Mouse (Mus musculus) heart, embryonic 11.5 days (tissue): ENCODE results near the gene Vmn1r87. TPM values are rescaled to one million over a fixed set of nuclear protein-coding genes. Genes with fewer than 3 reads are reported as not detected.
"Not testable (repeated sequence)": the region's sequence is repeated elsewhere in the genome, so short reads cannot be mapped to it uniquely, and the experiment has no call there.

ENCODE experiments used
- ATAC-seq: fragments of 200-750 bp; cut with Nextera tagmentation; replicated peaks from 2 replicates; pipeline ENCODE4 v1.8.0; 2017; ENCODE audit warnings: moderate library complexity; ENCODE audit not compliant: insufficient number of reproducible peaks, low FRiP score, low TSS enrichment
- H3K27ac ChIP-seq: fragments of 300-500 bp; sonication (generic); 2 replicates; pipeline ENCODE4 v1.5.1; 2014; ENCODE audit warnings: mild to moderate bottlenecking, low read depth, low read length
- H3K27me3 ChIP-seq: fragments of 300-500 bp; sonication (generic); 2 replicates; pipeline ENCODE4 v1.6.1; 2014; ENCODE audit warnings: mild to moderate bottlenecking, low read length, mixed read lengths; ENCODE audit not compliant: control insufficient read depth, insufficient read depth
- H3K36me3 ChIP-seq: fragments of 300-500 bp; sonication (generic); 2 replicates; pipeline ENCODE4 v1.6.1; 2014; ENCODE audit warnings: mild to moderate bottlenecking, low read length, moderate library complexity, mixed read lengths; ENCODE audit not compliant: control insufficient read depth, insufficient read depth
- H3K4me1 ChIP-seq: fragments of 300-500 bp; sonication (generic); 2 replicates; pipeline ENCODE4 v1.6.1; 2014; ENCODE audit warnings: low read length; ENCODE audit not compliant: control insufficient read depth, insufficient read depth
- H3K4me2 ChIP-seq: fragments of 300-500 bp; sonication (generic); 2 replicates; pipeline ENCODE4 v1.6.1; 2014; ENCODE audit warnings: mild to moderate bottlenecking, moderate library complexity
- H3K4me3 ChIP-seq: fragments of 300-500 bp; sonication (generic); 2 replicates; pipeline ENCODE4 v1.5.1; 2014; ENCODE audit warnings: low read depth, low read length
- H3K9ac ChIP-seq: fragments of 300-500 bp; sonication (generic); 2 replicates; pipeline ENCODE4 v1.6.1; 2014; ENCODE audit warnings: mild to moderate bottlenecking, low read depth, low read length, moderate library complexity
- H3K9me3 ChIP-seq: fragments of 300-500 bp; sonication (generic); replicated peaks from 2 replicates; pipeline ENCODE4 v1.6.1; 2016; ENCODE audit warnings: low read length; ENCODE audit not compliant: control insufficient read depth
- WGBS: fragments of 180-500 bp; shearing (Covaris S2); extraction: QIAGEN DNeasy Blood & Tissue Kit; methylation state at CpG from one replicate; pipeline ENCODE4 v1.1.7; 2014; ENCODE audit not compliant: insufficient replicate concordance; 5-methylcytosine and 5-hydroxymethylcytosine counted together
- polyA plus RNA-seq: library from polyadenylated mRNA; unstranded; fragments of >200 nt; fragmentation: Nextera tagmentation; extraction: Ambion mirVana; gene quantifications from 2 replicates; pipeline ENCODE4 v1.2.1, GENCODE M21; 2014

Gene Vmn1r87
- polyA plus RNA-seq = not detected in 2 replicates

GRCm38 (mm10) chr7:13140057-13140456, at the start of gene Vmn1r87:
Vmn1r87 (minus strand) TSS chr7:13140157.
- no peaks in the 10 kb centered on the region for H3K9me3 ChIP-seq
- no peak within 1 kb of the TSS for H3K4me2 ChIP-seq
- H3K27ac ChIP-seq = no peak within 1 kb of the TSS
- H3K4me1 ChIP-seq = no peaks in the 10 kb centered on the region
- 71% methylated on average over 1 of the region's 1 CpGs for WGBS
- no peak for ATAC-seq
- no peak within 1 kb of the TSS for H3K9ac ChIP-seq
- H3K36me3 ChIP-seq = no peaks in the 10 kb centered on the region
- H3K4me3 ChIP-seq = no peak within 1 kb of the TSS
- H3K27me3 ChIP-seq = no peaks in the 10 kb centered on the region

GRCm38 (mm10) chr7:13159268-13159667, 19.3 kb upstream of the Vmn1r87 start, which contains the start of gene Vmn1r88:
Vmn1r88 (plus strand) TSS chr7:13159568.
- H3K9me3 ChIP-seq = no peaks in the 10 kb centered on the region
- no peak for ATAC-seq
- H3K9ac ChIP-seq = no peak within 1 kb of the TSS
- H3K36me3 ChIP-seq = no peaks in the 10 kb centered on the region
- no peak within 1 kb of the TSS for H3K4me3 ChIP-seq
- no peak within 1 kb of the TSS for H3K4me2 ChIP-seq
- H3K4me1 ChIP-seq = no peaks in the 10 kb centered on the region
- no peak within 1 kb of the TSS for H3K27ac ChIP-seq
- H3K27me3 ChIP-seq = no peaks in the 10 kb centered on the region

- no peaks in the 10 kb centered on the region for H3K4me1 ChIP-seq
- H3K4me3 ChIP-seq = no peak overlapping the region
- no peak overlapping the region for H3K27ac ChIP-seq
- no peak overlapping the region for H3K4me2 ChIP-seq
- no peaks in the 10 kb centered on the region for H3K9me3 ChIP-seq
- H3K36me3 ChIP-seq = no peaks in the 10 kb centered on the region
- H3K27me3 ChIP-seq = no peaks in the 10 kb centered on the region
- ATAC-seq = no peak
- no peak overlapping the region for H3K9ac ChIP-seq
These were observed 2.6 kb downstream of the Vmn1r87 start for GRCm38 (mm10) chr7:13137340-13137739.

- no peak for ATAC-seq
- Histone ChIP-seq H3K4me1 (no peaks in the 10 kb centered on the region), H3K9me3 (no peaks in the 10 kb centered on the region), H3K36me3 (no peaks in the 10 kb centered on the region), H3K4me3 (no peak overlapping the region), H3K9ac (no peak overlapping the region), H3K4me2 (no peak overlapping the region), H3K27me3 (no peaks in the 10 kb centered on the region), H3K27ac (no peak overlapping the region)
- 89% methylated on average over 2 of the region's 2 CpGs for WGBS
These were observed 8.1 kb downstream of the Vmn1r87 start for GRCm38 (mm10) chr7:13131856-13132255.

GRCm38 (mm10) chr7:13123554-13124153, 16.3 kb downstream of the Vmn1r87 start:
- H3K9me3 ChIP-seq, H3K9ac ChIP-seq, H3K4me1 ChIP-seq, H3K36me3 ChIP-seq, H3K27ac ChIP-seq, H3K27me3 ChIP-seq: not testable (repeated sequence)
- 2% methylated on average over 13 of the region's 34 CpGs for WGBS
- H3K4me2 ChIP-seq = peak overlapping the region; percentile 45
- ATAC-seq = peak; percentile 91
- H3K4me3 ChIP-seq = peak overlapping the region; percentile 22; the same call in 1 of the 2 replicates

- no peaks in the 10 kb centered on the region for H3K27me3 ChIP-seq
- no peak within 1 kb of the TSS for H3K9ac ChIP-seq
- no peak for ATAC-seq
- no peaks in the 10 kb centered on the region for H3K9me3 ChIP-seq
- no peak within 1 kb of the TSS for H3K4me2 ChIP-seq
- no peaks in the 10 kb centered on the region for H3K4me1 ChIP-seq
- H3K27ac ChIP-seq = no peak within 1 kb of the TSS
- no peaks in the 10 kb centered on the region for H3K36me3 ChIP-seq
- H3K4me3 ChIP-seq = no peak within 1 kb of the TSS
These were observed 20.1 kb downstream of the Vmn1r87 start, which contains the start of gene Vmn1r86 for GRCm38 (mm10) chr7:13119817-13120216. Vmn1r86 (minus strand) TSS chr7:13119917.

- H3K9me3 ChIP-seq = no peaks in the 10 kb centered on the region
- H3K27me3 ChIP-seq = no peaks in the 10 kb centered on the region
- H3K4me2 ChIP-seq = no peak within 1 kb of the TSS
- 55% methylated on average over 3 of the region's 3 CpGs for WGBS
- ATAC-seq = no peak
- H3K4me1 ChIP-seq = no peaks in the 10 kb centered on the region
- H3K4me3 ChIP-seq = no peak within 1 kb of the TSS
- no peak within 1 kb of the TSS for H3K27ac ChIP-seq
- no peak within 1 kb of the TSS for H3K9ac ChIP-seq
- H3K36me3 ChIP-seq = no peaks in the 10 kb centered on the region
These were observed 44.9 kb downstream of the Vmn1r87 start, which contains the start of gene Vmn1r85 for GRCm38 (mm10) chr7:13095073-13095472. Vmn1r85 (minus strand) TSS chr7:13095173.

Other genes starting within 250 kb of the Vmn1r87 start
- 14.5 and 17.0 TPM in 2 replicates for gene Zscan22, start 242.3 kb downstream of the Vmn1r87 start, polyA plus RNA-seq
- 659 and 704 TPM in 2 replicates for gene Rps5, start 217.9 kb downstream of the Vmn1r87 start, polyA plus RNA-seq
- gene Rnf225, start 212.7 kb downstream of the Vmn1r87 start, polyA plus RNA-seq = 0.53 and 0.65 TPM in 2 replicates
- gene Zfp324, start 174.3 kb downstream of the Vmn1r87 start, polyA plus RNA-seq = 6.8 and 7.1 TPM in 2 replicates
- 4.3 and 5.5 TPM in 2 replicates for gene Zfp446, start 162.3 kb downstream of the Vmn1r87 start, polyA plus RNA-seq
- gene Slc27a5, start 142.0 kb downstream of the Vmn1r87 start, polyA plus RNA-seq = not detected in 2 replicates
- gene Trim28, start 141.0 kb downstream of the Vmn1r87 start, polyA plus RNA-seq = 252 and 256 TPM in 2 replicates
- 13.6 and 16.0 TPM in 2 replicates for gene Zbtb45, start 130.1 kb downstream of the Vmn1r87 start, polyA plus RNA-seq
- 148 and 149 TPM in 2 replicates for gene Chmp2a, start 105.3 kb downstream of the Vmn1r87 start, polyA plus RNA-seq
- 172 and 174 TPM in 2 replicates for gene Ube2m, start 101.9 kb downstream of the Vmn1r87 start, polyA plus RNA-seq
- 1.5 and 1.7 TPM in 2 replicates for gene Mzf1, start 85.4 kb downstream of the Vmn1r87 start, polyA plus RNA-seq
- gene Vmn1r85, start 45.0 kb downstream of the Vmn1r87 start, polyA plus RNA-seq = not detected in 2 replicates
- not detected in 2 replicates for gene Vmn1r86, start 20.2 kb downstream of the Vmn1r87 start, polyA plus RNA-seq
- gene Vmn1r88, start 19.4 kb upstream of the Vmn1r87 start, polyA plus RNA-seq = not detected in 2 replicates
- gene Vmn1r89, start 72.9 kb upstream of the Vmn1r87 start, polyA plus RNA-seq = not detected in 2 replicates
- 84.6 and 95.3 TPM in 2 replicates for gene Lig1, start 137.1 kb upstream of the Vmn1r87 start, polyA plus RNA-seq
- 3.4 and 6.3 TPM in 2 replicates for gene Zswim9, start 138.6 kb upstream of the Vmn1r87 start, polyA plus RNA-seq
- 0.73 and 1.4 TPM in 2 replicates for gene Pla2g4c, start 184.5 kb upstream of the Vmn1r87 start, polyA plus RNA-seq